Mouse (Mus musculus): Measurements from ENCODE around the gene Gm21973.

DNA sequence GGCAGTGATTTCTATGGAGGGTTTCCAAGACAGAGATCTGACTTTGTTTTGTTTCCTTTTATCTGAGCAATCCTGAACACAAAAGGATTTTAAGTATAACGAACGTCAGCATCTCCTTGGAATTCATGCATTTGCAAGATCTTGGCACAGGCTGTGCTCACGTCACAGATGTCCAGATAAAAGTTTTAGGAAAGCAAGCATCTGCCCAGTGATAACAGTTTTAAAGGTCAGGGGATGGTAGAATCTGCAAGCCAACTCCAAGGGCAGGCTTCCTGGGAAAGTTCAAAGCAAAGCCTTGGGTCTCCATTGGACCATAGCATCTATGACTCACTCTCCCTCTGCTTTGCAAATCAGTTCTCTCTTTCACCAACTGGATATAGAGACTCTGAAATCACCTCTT, 5.4 kb downstream of the Gm21973 start:
- TF ChIP-seq POLR2A (IDR thresholded peaks at IDR 0.05; ENCODE audit: borderline replicate concordance, low read depth, low read length) (no peak), CTCF (IDR thresholded peaks at IDR 0.05; ENCODE audit: low read depth, low read length) (no peak)
